Mouse (Mus musculus): ENCODE data around the gene Hoxa11. TPM values are rescaled to one million over a fixed set of nuclear protein-coding genes. Genes with fewer than 3 reads are reported as not detected.

The Hoxa11 gene
- polyA plus RNA-seq, 1 experiment, result not detected

GRCm38 (mm10) chr6:52259081-52259790, 13.6 kb upstream of the Hoxa11 start:
- no peak overlapping the region for H3K27ac ChIP-seq (ENCODE audit: insufficient read depth, low read length)
- peaks cover 25% of the 10 kb centered on the region; the same call in 1 of the 2 replicates for H3K27me3 ChIP-seq (ENCODE audit: control insufficient read depth, insufficient read depth, low read length)
- no peak overlapping the region for H3K4me3 ChIP-seq (replicated peaks; ENCODE audit: insufficient read depth, low read depth, low read length)
- H3K4me1 ChIP-seq (ENCODE audit: control insufficient read depth, insufficient read depth, low read length), result no peaks in the 10 kb centered on the region
- TF ChIP-seq CTCF (IDR thresholded peaks at IDR 0.05; ENCODE audit: borderline replicate concordance, insufficient read depth, low read depth, low read length), result no peak
- no peak for TF ChIP-seq POLR2A (IDR thresholded peaks at IDR 0.05; ENCODE audit: borderline replicate concordance, insufficient read depth, low read length)
- DNase-seq, result no peak
- 4% methylated on average over 25 of the region's 25 CpGs for WGBS

GRCm38 (mm10) chr6:52256956-52257355, 11.3 kb upstream of the Hoxa11 start:
- under 1% methylated on average over 6 of the region's 6 CpGs for WGBS

GRCm38 (mm10) chr6:52253511-52254500, 8.2 kb upstream of the Hoxa11 start:
- Histone ChIP-seq H3K27me3 (ENCODE audit: control insufficient read depth, insufficient read depth, low read length) (peaks cover 12% of the 10 kb centered on the region; the same call in 1 of the 2 replicates), H3K4me3 (replicated peaks; ENCODE audit: insufficient read depth, low read depth, low read length) (no peak overlapping the region), H3K4me1 (ENCODE audit: control insufficient read depth, insufficient read depth, low read length) (no peaks in the 10 kb centered on the region), H3K27ac (ENCODE audit: insufficient read depth, low read length) (no peak overlapping the region)
- TF ChIP-seq POLR2A (IDR thresholded peaks at IDR 0.05; ENCODE audit: borderline replicate concordance, insufficient read depth, low read length) (no peak), CTCF (IDR thresholded peaks at IDR 0.05; ENCODE audit: borderline replicate concordance, insufficient read depth, low read depth, low read length) (no peak)
- no peak for DNase-seq
- WGBS, result 4% methylated on average over 59 of the region's 59 CpGs

More at GRCm38 (mm10) chr6:52256956-52257355, 11.3 kb upstream of the Hoxa11 start:
- DNase-seq, result peak; percentile 55 to 67
- H3K27me3 ChIP-seq (ENCODE audit: control insufficient read depth, insufficient read depth, low read length), result peaks cover 22% of the 10 kb centered on the region; the same call in 1 of the 2 replicates
- H3K4me3 ChIP-seq (replicated peaks; ENCODE audit: insufficient read depth, low read depth, low read length), result no peak overlapping the region
- H3K27ac ChIP-seq (ENCODE audit: insufficient read depth, low read length), result no peak overlapping the region
- no peaks in the 10 kb centered on the region for H3K4me1 ChIP-seq (ENCODE audit: control insufficient read depth, insufficient read depth, low read length)
- TF ChIP-seq POLR2A (IDR thresholded peaks at IDR 0.05; ENCODE audit: borderline replicate concordance, insufficient read depth, low read length) (no peak), CTCF (IDR thresholded peaks at IDR 0.05; ENCODE audit: borderline replicate concordance, insufficient read depth, low read depth, low read length) (peak; percentile 76)

- Histone ChIP-seq H3K27ac (ENCODE audit: insufficient read depth, low read length) (no peak overlapping the region), H3K4me3 (replicated peaks; ENCODE audit: insufficient read depth, low read depth, low read length) (no peak overlapping the region), H3K4me1 (ENCODE audit: control insufficient read depth, insufficient read depth, low read length) (no peaks in the 10 kb centered on the region), H3K27me3 (ENCODE audit: control insufficient read depth, insufficient read depth, low read length) (peaks cover 11% of the 10 kb centered on the region; the same call in 1 of the 2 replicates)
- 2% methylated on average over 35 of the region's 35 CpGs for WGBS
- TF ChIP-seq POLR2A (IDR thresholded peaks at IDR 0.05; ENCODE audit: borderline replicate concordance, insufficient read depth, low read length) (no peak), CTCF (IDR thresholded peaks at IDR 0.05; ENCODE audit: borderline replicate concordance, insufficient read depth, low read depth, low read length) (no peak)
- no peak for DNase-seq
Measured at GRCm38 (mm10) chr6:52252775-52253376, 7.3 kb upstream of the Hoxa11 start.

- Histone ChIP-seq H3K27me3 (ENCODE audit: control insufficient read depth, insufficient read depth, low read length) (peaks cover 11% of the 10 kb centered on the region; the same call in 1 of the 2 replicates), H3K4me3 (replicated peaks; ENCODE audit: insufficient read depth, low read depth, low read length) (no peak overlapping the region), H3K27ac (ENCODE audit: insufficient read depth, low read length) (no peak overlapping the region), H3K4me1 (ENCODE audit: control insufficient read depth, insufficient read depth, low read length) (no peaks in the 10 kb centered on the region)
- no peak for TF ChIP-seq POLR2A (IDR thresholded peaks at IDR 0.05; ENCODE audit: borderline replicate concordance, insufficient read depth, low read length)
- no peak for TF ChIP-seq CTCF (IDR thresholded peaks at IDR 0.05; ENCODE audit: borderline replicate concordance, insufficient read depth, low read depth, low read length)
- WGBS, result 4% methylated on average over 24 of the region's 24 CpGs
- DNase-seq, result no peak
Measured at GRCm38 (mm10) chr6:52252016-52252774, 6.6 kb upstream of the Hoxa11 start.

- Histone ChIP-seq H3K27me3 (ENCODE audit: control insufficient read depth, insufficient read depth, low read length) (peaks cover 11% of the 10 kb centered on the region; the same call in 1 of the 2 replicates), H3K27ac (ENCODE audit: insufficient read depth, low read length) (no peak overlapping the region), H3K4me1 (ENCODE audit: control insufficient read depth, insufficient read depth, low read length) (no peaks in the 10 kb centered on the region), H3K4me3 (replicated peaks; ENCODE audit: insufficient read depth, low read depth, low read length) (no peak overlapping the region)
- no peak for TF ChIP-seq POLR2A (IDR thresholded peaks at IDR 0.05; ENCODE audit: borderline replicate concordance, insufficient read depth, low read length)
- TF ChIP-seq CTCF (IDR thresholded peaks at IDR 0.05; ENCODE audit: borderline replicate concordance, insufficient read depth, low read depth, low read length), result no peak
- peak in 1 of 2 experiments; percentile 2 for DNase-seq
- 10% methylated on average over 7 of the region's 7 CpGs for WGBS
Measured at GRCm38 (mm10) chr6:52251177-52251879, 5.7 kb upstream of the Hoxa11 start.

Data from cerebellum, adult 2 months (tissue).